Mouse (Mus musculus) hindbrain, embryonic 16.5 days (tissue): ENCODE measurements around the gene Map2k6. TPM values are rescaled to one million over a fixed set of nuclear protein-coding genes. Genes with fewer than 3 reads are reported as not detected.
A peak's percentile ranks its signal among the peaks of the same experiment; 100 is the strongest.

Source experiments
- ATAC-seq: fragments of 200-750 bp; cut with Nextera tagmentation; 2 replicates; pipeline ENCODE4 v1.8.0; 2017; ENCODE audit warnings: moderate TSS enrichment, moderate library complexity
- H3K27ac ChIP-seq: fragments of 300-500 bp; sonication (generic); 2 replicates; pipeline ENCODE4 v1.5.1; 2014; ENCODE audit warnings: low read depth, mild to moderate bottlenecking, control low read depth, low read length, moderate library complexity
- H3K27me3 ChIP-seq: fragments of 300-500 bp; sonication (generic); replicated peaks from 2 replicates; pipeline ENCODE4 v1.6.1; 2014; ENCODE audit warnings: low read length; ENCODE audit not compliant: control insufficient read depth, insufficient read depth
- H3K36me3 ChIP-seq: fragments of 300-500 bp; sonication (generic); 2 replicates; pipeline ENCODE4 v1.6.1; 2014; ENCODE audit warnings: mild to moderate bottlenecking, low read length, moderate library complexity, mixed read lengths; ENCODE audit not compliant: control insufficient read depth, insufficient read depth
- H3K4me1 ChIP-seq: fragments of 300-500 bp; sonication (generic); 2 replicates; pipeline ENCODE4 v1.6.1; 2014; ENCODE audit warnings: low read depth, low read length; ENCODE audit not compliant: control insufficient read depth, insufficient read depth
- H3K4me2 ChIP-seq: fragments of 300-500 bp; sonication (generic); 2 replicates; pipeline ENCODE4 v1.6.1; 2014; ENCODE audit warnings: mild to moderate bottlenecking, low read length, control low read depth, moderate library complexity
- H3K4me3 ChIP-seq: fragments of 300-500 bp; sonication (generic); 2 replicates; pipeline ENCODE4 v1.5.1; 2014; ENCODE audit warnings: mild to moderate bottlenecking, low read length, control low read depth, moderate library complexity
- H3K9ac ChIP-seq: fragments of 300-500 bp; sonication (generic); 2 replicates; pipeline ENCODE4 v1.6.1; 2014; ENCODE audit warnings: low read depth, mild to moderate bottlenecking, control low read depth, low read length, moderate library complexity
- H3K9me3 ChIP-seq: fragments of 300-500 bp; sonication (generic); 2 replicates; pipeline ENCODE4 v1.6.1; 2014; ENCODE audit warnings: mild to moderate bottlenecking, low read length, moderate library complexity; ENCODE audit not compliant: control insufficient read depth
- WGBS: fragments of 180-500 bp; shearing (Covaris S2); extraction: QIAGEN DNeasy Blood & Tissue Kit; methylation state at CpG from one replicate; pipeline ENCODE4 v1.1.7; 2014; 5-methylcytosine and 5-hydroxymethylcytosine counted together
- polyA plus RNA-seq: library from polyadenylated mRNA; unstranded; fragments of >200 nt; fragmentation: Nextera tagmentation; extraction: Ambion mirVana; gene quantifications from 2 replicates; pipeline ENCODE4 v1.2.1, GENCODE M21; 2015

Gene Map2k6
- polyA plus RNA-seq, 1 experiment from 2014 or later = 24.4 TPM

DNA sequence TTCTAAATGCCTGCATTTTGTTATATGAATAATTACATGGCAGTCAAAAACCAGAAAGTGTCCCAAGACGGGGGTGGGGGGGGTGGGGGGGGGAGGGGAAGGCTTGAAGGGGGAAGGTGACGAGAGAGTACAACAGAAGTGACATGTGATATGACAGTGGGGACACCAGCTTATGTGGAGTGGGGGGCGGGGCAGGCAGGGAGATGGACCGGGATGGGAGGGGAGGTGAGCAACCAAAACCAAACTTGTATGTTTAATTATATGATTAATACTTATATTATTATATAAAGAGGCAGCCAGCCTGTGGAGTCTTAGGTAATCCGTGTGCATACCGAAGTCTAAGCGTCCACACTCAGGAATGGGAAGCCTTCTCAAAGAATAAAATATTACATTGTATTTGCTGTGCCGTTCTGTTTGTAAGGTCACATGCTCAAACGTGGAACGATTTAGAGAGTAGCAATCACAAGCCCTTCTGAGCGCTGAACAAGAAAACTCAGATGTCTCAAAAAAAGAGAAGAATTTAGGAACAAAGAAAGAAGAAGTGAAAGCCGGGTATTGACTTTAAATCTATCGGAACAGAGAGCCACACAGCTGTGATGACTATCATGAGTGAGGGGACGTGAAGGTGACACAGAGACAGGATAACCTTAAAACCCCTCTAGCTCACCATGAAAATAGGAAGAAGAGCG, 26.5 kb upstream of the Map2k6 start:
- no peak for ATAC-seq
- no peak overlapping the region for H3K4me2 ChIP-seq
- no peaks in the 10 kb centered on the region for H3K9me3 ChIP-seq
- no peak overlapping the region for H3K4me3 ChIP-seq
- H3K36me3 ChIP-seq = no peaks in the 10 kb centered on the region
- H3K9ac ChIP-seq = no peak overlapping the region
- 78% methylated on average over 15 of the region's 15 CpGs for WGBS
- no peak overlapping the region for H3K27ac ChIP-seq
- no peaks in the 10 kb centered on the region for H3K27me3 ChIP-seq
- H3K4me1 ChIP-seq = no peaks in the 10 kb centered on the region

DNA sequence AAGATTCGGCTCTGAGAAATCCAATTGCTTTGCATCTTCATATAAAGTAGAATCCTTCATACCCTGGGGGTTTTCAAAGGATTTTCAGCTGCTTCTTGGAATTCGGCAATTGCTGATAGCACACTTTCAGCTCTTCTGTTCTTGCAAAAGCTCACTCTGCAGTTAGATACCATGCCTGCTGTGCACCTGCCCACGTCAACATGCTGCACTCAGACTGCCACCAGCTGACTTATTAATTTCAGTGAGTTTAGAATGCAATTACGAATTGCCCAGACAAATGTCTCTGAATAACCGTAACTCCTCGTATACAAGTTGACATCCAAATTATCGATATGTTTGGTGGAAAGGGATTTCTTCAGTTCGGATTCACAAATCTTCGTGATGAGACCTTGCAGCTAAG, 24.9 kb upstream of the Map2k6 start:
- Histone ChIP-seq H3K27me3 (no peaks in the 10 kb centered on the region), H3K9ac (no peak overlapping the region), H3K4me2 (no peak overlapping the region), H3K9me3 (no peaks in the 10 kb centered on the region), H3K36me3 (no peaks in the 10 kb centered on the region), H3K4me3 (no peak overlapping the region), H3K4me1 (no peaks in the 10 kb centered on the region), H3K27ac (no peak overlapping the region)
- 72% methylated on average over 9 of the region's 9 CpGs for WGBS
- no peak for ATAC-seq

DNA sequence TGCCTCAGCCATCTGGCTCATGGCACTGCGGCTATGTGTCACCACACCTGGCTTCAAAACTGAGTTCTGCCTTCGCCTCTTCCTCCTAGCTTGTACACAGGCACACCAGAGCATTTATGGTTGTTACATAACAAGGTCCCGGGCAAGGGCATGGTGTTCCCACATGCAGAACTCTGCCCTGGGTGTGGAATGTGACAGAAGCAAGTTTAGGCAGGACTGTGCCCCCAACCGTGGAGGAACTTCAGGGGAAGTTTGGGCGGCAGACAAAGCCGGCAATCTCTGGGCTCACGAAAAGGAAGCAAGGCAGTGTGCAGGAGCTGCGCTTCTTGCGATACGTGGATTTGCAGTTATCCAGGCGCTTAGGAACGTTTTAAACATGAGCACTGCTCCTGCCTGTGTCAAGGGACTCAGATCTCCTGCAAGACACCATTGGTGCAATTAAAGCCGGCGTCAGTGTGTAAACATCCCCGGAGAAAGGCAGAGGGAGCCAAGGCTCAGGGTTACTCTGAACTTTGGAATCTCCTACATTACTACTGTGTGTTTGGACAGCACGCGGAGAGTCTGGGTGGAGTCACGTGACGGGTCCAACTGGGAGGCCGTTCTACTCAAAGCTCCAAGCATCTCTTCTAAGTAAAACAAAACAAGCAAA, 19.1 kb upstream of the Map2k6 start:
- WGBS = 15% methylated on average over 20 of the region's 20 CpGs
- peak; percentile 75 for ATAC-seq
- peak overlapping the region; percentile 69 for H3K4me2 ChIP-seq

DNA sequence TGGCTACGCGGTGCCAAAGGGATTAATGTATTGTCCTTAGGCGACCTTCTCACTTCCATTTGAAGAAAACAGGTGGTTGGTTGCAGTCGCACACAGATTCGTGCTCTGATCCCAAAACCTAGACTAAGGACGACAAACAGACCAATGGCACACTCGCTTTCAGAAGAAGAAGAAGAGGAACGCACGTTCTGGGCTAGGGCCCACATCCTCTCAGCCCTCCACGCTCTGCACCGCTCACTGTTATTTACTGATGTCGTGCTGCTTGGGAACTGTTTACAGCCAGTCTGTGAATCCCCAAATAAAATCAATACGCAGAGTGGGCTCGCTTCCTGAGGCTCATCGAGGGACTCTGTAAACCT, 18.6 kb upstream of the Map2k6 start:
- peak; percentile 37; the same call in 1 of the 2 replicates for ATAC-seq
- Histone ChIP-seq H3K4me1 (peaks cover 4% of the 10 kb centered on the region), H3K36me3 (no peaks in the 10 kb centered on the region), H3K4me3 (peak overlapping the region; percentile 34), H3K4me2 (peak overlapping the region; percentile 69), H3K27ac (no peak overlapping the region), H3K9me3 (no peaks in the 10 kb centered on the region), H3K27me3 (no peaks in the 10 kb centered on the region), H3K9ac (peak overlapping the region; percentile 41)
- whole genome bisulfite sequencing = 30% methylated on average over 15 of the region's 15 CpGs

More for the DNA sequence above, 19.1 kb upstream of the Map2k6 start:
- Histone ChIP-seq H3K4me3 (peak overlapping the region; percentile 34), H3K27ac (no peak overlapping the region), H3K36me3 (no peaks in the 10 kb centered on the region), H3K9me3 (no peaks in the 10 kb centered on the region), H3K9ac (peak overlapping the region; percentile 41), H3K27me3 (no peaks in the 10 kb centered on the region), H3K4me1 (peaks cover 4% of the 10 kb centered on the region)

DNA sequence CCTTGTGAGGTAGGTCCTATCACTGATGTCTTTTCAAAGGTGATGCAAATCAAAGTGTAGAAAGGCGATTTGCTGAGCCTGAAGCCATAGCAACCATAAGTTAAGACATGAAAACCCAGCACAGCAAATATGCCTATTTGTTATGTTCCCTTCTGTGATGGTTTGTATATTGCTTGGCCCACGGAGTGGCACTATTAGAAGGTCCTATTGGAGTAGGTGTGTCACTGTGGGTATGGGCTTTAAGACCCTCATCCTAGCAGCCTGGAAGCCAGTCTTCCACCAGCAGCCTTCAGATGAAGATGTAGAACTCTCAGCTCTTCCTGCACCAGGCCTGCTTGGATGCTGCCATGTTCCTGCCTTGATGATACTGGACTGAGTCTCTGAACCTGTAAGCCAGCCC, 13.4 kb upstream of the Map2k6 start:
- WGBS = 88% methylated on average over 2 of the region's 2 CpGs

DNA sequence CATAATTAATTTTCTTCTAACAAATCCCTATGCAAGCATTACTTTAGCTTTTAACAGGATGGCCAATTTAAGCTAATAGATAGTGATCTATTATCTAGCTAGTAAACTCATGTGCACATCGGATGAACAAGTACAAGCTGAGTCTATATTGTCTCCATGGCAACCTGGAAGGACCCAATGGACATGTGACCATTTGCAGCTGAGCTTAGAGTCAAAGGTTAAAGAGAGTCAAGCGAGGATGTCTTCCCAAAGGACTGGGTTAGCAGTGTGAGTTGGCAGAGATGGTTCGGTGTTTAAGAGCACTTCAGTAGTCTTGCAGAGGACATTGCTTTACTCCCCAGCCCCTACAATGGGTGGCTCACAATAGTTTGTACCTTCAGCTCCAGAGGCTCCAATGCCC, 6.2 kb upstream of the Map2k6 start:
- no peak for ATAC-seq
- Histone ChIP-seq H3K9me3 (no peaks in the 10 kb centered on the region), H3K9ac (no peak overlapping the region), H3K4me1 (peaks cover 6% of the 10 kb centered on the region), H3K4me3 (no peak overlapping the region), H3K36me3 (no peaks in the 10 kb centered on the region), H3K27me3 (no peaks in the 10 kb centered on the region), H3K4me2 (no peak overlapping the region), H3K27ac (no peak overlapping the region)
- 36% methylated on average over 3 of the region's 3 CpGs for WGBS

More for the DNA sequence above, 13.4 kb upstream of the Map2k6 start:
- no peak overlapping the region for H3K27ac ChIP-seq
- no peaks in the 10 kb centered on the region for H3K27me3 ChIP-seq
- no peak overlapping the region for H3K4me2 ChIP-seq
- no peak overlapping the region for H3K4me3 ChIP-seq
- no peak overlapping the region for H3K9ac ChIP-seq
- no peaks in the 10 kb centered on the region for H3K36me3 ChIP-seq
- no peaks in the 10 kb centered on the region; the same call in 1 of the 2 replicates for H3K4me1 ChIP-seq
- ATAC-seq = no peak
- no peaks in the 10 kb centered on the region for H3K9me3 ChIP-seq

DNA sequence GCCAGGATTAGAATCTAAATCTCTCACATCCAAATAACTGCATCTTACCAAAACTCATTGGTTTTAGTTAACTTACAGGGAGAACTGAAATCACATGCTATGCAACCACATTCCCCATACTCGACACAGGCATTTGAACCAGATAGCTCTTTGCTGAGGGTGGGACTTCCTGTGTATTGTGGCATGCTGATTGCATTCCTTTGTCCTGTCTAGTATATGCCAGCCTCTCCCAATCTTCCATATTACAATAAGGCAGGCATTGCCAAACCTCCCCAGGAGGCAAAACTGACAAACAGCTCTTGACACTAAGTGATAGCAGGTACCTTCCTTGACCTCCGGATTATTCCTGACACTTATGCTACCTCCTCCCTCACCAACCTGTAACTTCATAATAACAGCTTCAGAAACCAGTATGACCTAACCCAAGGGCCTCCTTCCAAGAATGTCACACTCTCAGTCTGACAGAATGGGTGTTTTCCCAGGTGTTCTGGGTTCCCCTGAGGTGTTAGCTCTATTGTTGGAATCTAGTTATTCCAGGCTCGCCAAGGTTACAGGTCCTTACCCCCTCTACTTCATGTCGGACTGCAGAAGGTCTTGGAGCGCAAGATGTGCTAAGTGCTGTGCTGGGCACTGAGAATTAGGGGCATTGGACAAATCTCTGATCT, 4.0 kb upstream of the Map2k6 start:
- Histone ChIP-seq H3K9me3 (no peaks in the 10 kb centered on the region), H3K4me1 (peaks cover 6% of the 10 kb centered on the region), H3K4me2 (no peak overlapping the region), H3K27ac (no peak overlapping the region), H3K9ac (no peak overlapping the region), H3K4me3 (no peak overlapping the region), H3K36me3 (no peaks in the 10 kb centered on the region), H3K27me3 (no peaks in the 10 kb centered on the region)
- WGBS = 92% methylated on average over 5 of the region's 5 CpGs
- no peak for ATAC-seq

DNA sequence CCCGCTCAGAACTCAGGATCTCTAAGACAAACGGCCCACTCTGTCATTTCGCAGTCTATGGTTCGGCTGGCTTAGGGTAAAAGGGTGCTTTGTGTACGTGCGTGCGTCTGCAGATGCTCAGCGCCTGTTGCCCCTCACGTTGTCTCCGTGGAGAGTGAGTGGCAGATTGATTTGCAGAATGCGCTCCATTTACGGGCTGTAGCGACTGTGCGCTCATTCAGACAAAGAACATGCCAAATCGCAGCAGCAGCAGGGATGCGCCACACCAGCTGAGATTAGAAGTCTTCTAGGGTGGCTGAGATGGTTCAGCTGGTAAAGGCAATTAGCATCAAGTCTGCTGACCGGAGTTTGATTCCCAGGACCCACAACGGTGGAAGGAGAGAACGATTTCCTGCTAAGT, 2.8 kb upstream of the Map2k6 start:
- Histone ChIP-seq H3K27me3 (no peaks in the 10 kb centered on the region), H3K9ac (peak overlapping the region; percentile 4; the same call in 1 of the 2 replicates), H3K36me3 (no peaks in the 10 kb centered on the region), H3K4me2 (peak overlapping the region; percentile 44), H3K27ac (no peak overlapping the region), H3K9me3 (no peaks in the 10 kb centered on the region), H3K4me1 (peaks cover 13% of the 10 kb centered on the region), H3K4me3 (peak overlapping the region; percentile 1; the same call in 1 of the 2 replicates)
- no peak for ATAC-seq
- WGBS = 11% methylated on average over 19 of the region's 19 CpGs
